Mouse (Mus musculus) A20 (cell line): Measurements from ENCODE around the gene Pitpnc1.
A peak's percentile ranks its signal among the peaks of the same experiment; 100 is the strongest.

ENCODE experiments used
- DNase-seq: peaks from one replicate; pipeline ENCODE4 v3.0.0-alpha.2; 2011; ENCODE audit warnings: low read depth, low spot score

Gene Pitpnc1

DNA sequence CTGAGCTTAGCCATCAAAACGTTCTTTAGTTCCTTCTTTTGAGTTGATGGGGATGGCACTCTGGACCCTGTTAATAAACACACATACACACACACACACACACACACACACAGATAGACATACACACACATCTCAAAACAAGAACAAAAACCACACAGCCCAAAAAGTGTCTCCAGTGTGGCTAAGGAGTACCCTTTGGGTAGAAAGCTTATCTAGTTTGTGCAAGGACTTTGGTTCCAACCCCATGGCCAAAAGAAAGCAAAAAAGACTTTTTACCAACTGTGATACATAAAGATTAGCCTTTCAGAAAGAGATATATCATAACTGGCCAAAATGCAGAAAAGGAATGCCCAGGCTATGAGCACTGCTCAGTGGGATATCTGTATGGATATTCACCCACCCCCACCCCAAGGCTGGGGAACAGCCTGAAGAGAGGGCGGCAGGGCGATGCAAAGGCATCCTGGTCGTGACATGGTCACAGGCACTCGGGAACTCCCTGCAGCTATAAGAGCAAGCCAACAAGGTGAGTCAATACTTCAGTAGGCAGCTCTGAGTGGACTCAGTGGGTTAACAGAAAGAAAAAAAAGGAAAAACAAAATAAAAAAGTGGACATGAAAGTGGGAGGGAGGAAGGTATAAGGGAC lies 60.3 kb downstream of the Pitpnc1 start:
- no peak for DNase-seq

DNA sequence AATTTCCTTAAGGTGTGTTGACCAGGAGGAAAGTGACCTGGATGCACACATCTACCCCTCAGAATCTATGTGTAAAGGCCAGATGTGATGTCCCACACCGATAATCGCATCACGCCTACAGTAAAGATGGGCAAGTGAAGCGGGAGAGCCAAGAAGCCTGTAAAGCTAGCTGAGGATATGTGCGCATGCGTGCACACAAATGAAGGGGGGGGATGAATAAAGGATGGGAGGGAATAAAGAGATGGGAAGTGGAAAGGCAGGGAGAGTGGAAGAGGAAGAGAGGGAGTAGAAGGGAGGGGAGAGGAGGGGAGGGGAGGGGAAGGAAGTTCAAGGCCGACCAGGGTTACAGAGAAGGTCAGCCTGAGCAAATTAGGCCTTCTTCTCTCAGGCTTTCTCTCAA lies 61.6 kb downstream of the Pitpnc1 start:
- DNase-seq: no peak

DNA sequence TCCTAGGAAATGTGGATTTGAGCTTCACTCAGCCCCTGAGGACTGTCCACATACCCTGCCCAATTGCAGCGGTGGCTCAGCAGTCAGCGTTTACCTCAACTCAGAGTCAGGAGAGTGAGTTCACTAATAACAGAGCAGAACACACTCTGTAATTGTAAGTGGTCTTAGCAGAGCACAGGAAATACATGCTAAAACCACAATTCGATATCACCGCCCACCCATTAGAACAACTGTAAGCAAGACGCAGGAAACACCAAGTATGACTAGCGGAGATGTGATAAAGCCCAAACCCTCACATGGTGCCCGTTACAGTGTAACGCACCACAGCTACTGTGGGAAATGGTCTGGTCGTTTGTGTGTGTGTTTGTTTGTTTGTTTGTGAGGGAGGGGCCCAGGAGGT lies 62.8 kb downstream of the Pitpnc1 start:
- no peak for DNase-seq

DNA sequence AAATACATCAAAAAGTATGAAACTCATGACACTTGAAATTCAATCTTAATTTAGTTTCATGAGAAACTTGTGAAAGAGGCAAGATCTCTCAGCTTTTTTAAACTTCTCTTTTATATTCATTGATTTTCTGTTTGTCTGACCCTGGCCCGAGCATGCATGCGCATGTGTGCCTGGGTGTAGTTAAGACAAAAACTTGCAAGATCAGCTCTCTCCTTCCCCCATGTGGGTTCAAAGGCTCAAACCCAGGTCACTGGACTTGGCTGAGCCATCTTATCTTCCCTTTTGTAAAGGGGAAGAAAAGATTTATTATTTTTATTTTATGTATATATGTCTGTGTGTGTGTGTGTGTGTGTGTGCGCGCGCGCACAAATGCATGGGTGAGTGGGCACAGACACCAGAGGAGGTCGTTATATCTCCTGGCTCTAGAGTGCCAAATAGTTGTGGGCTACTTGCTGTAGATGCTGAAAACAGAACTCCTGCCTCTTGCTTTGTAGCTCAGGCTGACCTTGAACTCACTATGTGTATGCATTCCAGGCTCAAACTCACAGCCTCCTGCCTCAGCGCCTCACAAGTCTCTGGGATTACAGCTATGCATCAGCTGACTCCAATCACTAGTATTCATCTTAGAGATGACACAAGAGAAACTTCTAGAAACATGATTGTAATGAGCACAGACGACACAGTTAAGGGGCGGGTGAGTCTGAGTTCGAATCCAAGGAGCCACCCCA lies 64.7 kb downstream of the Pitpnc1 start:
- no peak for DNase-seq

DNA sequence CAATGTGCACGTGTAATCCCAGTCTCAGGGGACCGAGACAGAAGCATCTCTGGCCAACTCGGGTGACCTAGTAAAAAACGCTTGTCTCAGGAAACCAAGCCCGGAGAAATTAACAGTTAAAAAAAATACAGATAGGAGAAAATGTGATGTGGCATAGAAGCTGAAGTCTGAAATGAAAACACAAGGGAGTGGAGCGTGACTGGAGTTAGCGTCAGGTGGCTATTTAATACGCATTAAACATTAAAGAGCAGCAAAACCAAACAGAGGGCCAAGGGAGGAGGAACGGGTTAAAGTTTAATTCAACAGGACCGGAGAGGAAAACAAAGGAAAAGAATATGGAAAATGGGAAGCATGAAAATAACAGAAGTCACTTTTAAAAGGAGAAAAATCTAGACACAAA lies 67.2 kb downstream of the Pitpnc1 start:
- DNase-seq: no peak

DNA sequence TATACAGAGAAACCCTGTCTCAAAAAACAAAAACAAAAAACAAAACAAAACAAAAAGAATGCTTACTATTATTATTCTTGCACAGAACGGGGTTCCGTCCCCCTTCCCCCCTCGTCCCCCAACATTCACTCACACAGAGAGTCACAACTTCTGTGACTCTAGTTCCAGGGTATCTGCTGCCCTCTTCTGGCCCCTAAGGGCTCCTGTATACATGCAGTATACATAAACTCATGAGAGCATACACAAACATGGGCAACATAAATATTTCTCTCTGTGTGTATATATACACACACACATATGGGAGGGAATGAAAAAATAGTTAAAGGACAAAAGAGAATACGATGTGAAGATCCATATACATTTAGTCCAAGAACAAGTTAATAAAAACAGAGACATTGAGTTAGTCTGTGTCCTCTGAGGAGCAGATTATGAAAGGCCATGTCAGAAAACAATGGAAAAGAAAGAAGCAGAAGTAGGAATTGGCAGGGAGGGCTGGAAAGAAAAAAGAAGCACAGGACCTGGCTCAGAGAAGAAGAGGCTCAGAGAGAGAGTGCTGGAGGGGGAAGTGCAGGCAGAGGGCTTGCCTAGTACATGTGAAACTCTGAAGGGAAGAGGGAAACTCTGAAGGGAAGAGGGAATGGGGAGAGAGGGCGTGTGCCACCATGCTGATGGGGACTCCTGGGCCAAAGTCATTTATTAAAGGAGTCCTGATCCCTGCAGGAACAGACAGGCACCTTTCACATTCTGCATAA lies 68.5 kb downstream of the Pitpnc1 start:
- DNase-seq: no peak

DNA sequence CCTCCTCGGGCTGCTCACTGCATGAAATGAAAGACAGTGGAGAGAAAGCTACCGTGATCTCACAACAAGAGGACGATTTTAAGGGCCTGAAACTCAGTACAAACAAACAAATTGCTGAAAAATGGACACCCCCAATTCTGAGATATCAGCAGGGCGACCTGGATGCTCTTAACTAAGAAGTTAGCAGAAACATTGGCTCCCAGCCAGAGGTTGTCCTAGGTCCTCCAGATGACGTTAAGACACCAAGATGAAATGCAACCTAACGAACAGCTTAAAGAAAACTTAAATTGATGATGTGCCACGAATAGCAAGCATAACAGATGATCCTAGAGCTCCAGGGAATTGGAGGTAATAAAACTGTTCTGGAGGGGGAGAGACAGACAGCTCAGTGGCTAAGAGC lies 69.7 kb downstream of the Pitpnc1 start:
- DNase-seq: no peak

DNA sequence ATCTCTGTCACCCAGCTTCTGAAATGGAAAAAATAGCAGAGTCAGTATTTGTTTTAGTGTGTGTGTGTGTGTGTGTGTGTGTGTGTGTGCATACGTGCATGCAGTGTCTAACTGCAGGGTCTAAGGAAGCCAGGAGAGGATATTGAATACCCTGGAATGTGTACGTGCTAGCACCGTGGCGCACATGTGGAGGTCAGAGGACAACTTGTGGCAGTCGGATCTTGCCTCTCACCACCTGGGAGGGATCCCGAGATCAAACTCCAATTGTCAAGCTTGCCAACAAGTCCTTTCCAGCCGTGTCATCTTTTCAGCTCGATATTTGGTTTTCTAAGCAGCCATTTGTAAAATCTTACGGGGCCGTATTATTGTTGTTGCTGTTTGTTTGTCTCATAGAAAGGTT lies 70.5 kb downstream of the Pitpnc1 start:
- no peak for DNase-seq

DNA sequence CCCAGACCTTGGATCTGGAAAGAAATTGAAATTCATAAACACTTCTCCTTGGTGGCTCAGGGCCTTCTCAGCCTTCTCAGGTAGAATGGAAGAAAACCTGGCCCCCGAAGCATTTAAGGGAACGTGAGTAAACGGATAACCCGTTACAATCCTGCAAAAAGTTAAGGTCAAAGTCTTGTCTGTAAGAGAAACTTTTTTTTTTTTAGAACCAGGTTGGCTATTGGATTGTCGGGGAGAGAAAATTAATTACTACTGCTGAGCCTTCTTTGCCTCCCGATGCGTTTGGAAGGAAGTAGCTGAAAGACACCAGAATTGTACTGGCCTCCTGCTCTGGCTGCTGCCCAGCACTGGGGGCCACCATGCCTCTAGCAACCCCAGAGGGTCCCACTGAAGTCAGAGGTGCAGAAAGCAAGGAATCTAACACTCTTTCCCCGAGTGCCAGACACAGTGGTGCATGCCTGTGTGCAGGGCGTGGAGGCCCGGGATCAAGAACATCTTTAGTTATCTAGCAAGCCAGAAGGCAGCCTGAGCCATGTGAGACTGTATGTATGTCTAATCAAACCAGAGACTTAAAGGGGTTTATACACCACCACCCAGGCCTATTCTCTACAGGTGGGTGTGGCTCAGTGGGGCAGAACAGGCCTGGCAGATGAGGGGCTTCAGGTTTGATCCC lies 73.0 kb downstream of the Pitpnc1 start:
- DNase-seq: no peak

DNA sequence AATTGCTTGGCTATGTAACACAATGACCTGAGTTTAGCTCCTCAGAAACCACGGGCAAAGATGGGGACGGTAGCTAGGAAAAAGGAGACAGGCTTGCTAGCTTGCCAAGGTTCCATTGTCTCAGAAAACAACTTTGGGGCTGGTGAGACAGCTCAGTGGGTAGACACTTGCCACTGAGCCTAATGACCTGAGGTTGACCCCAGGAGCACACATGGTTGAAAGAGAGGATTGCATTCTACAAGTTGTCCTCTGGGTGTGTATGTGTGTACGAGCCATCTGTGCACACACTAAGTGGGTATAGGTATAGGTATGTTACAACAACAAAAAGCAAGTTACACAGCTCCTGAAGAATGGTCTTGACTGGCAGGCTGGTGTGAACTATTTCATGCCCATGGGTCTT lies 76.3 kb downstream of the Pitpnc1 start:
- DNase-seq: no peak

DNA sequence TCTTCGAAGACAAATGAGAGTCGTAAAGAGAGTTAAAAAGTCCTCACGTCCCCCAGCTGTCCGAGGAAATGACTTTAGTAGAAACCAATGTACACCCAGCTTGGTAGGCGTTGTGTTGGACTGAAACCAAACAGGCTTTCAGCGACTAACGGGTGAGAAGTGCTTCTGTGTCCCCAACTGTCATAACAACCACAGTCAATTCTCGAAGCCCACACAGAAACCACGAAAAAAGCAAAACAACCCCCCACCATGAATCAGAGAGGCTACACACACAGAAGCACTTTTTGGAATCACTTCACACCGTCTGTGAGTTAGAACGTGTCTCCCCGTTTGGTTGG lies 76.7 kb downstream of the Pitpnc1 start:
- DNase-seq: no peak

DNA sequence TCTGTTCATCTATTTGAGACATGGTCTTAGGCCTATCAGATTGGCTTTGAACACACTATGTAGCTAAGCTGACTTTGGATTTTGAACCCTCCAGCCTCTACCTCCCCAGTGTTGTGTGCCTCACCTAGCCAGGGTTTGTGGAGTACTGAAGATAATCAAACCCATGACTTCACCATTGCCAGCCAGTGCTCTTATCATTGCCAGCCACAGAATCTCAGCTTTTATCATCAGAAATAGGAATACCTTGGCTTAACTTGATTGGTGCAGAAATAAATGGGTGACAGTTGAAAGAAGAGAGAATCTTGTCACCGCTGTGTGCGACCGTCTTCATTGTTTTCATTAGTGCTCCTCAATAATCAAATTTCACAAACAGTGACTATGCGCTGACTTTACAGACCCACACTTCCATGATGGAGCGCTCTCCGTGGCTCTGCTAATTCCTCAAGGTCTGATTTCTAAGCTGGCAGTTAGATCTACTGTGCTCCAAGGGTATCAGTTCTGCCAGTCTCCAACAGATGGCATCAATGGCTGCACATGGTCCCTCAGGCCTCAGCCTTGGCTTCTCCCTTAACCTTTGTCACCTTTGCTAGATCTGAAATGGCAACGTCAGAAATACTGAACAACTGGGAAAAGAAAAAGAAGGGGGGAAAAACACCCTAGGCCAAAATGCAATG lies 77.2 kb downstream of the Pitpnc1 start:
- DNase-seq: no peak

DNA sequence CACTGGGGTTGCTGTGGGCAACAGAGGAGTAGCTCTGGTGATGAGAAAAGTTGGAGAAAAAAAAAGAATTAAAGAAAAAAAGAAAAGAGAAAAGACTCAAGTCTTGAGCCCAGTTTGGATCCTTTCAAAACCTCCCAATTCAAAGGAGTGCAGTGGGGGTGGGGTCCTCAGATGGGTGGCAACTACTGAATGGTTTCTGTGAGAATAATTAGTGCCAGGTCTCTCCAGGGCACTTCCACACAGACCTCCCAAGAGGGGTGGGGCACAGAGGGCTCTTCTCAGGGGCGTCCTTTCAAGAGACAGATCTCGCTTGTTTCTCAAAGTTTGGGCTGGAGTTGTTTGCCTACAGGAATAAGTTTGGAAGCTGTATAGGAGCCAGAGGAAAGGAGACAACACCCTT lies 80.0 kb downstream of the Pitpnc1 start:
- no peak for DNase-seq

DNA sequence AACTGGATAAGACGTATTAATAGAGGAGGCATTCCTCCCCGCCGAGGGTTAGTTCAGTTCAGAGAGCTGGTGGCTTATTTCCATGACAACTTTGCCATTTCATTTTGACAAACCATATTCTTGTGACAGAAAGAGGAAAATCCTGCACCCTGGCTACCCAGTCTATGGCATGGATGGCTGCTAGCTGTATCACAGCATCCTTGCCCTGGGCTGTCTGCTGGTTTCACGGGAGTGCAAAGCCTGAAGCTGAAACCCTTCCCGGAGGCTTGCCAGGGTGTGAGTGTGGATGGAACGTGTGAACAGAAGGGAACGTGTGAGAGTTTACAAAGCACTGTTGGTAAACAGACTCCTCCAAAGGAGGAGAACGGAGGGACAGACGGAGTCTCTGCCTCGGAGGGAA lies 80.5 kb downstream of the Pitpnc1 start:
- no peak for DNase-seq

DNA sequence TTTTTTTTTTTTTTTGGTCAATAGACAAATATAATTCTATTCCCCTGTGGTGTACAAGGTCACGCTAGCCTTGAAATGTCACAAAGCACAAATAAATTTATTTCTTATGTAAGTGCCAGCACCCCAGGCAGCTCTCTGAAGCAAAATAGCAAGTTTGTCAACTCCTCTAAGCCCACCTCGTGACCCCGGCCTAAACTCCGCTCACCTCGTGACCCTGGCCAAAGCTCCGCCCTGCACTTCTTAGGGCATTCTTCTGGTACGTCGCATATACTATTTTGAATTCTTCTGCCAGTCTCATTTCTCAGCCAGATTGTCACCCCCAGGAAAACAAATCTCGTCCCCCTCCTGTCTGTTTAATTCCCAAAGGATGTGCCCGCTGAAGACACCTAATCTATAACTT lies 84.0 kb downstream of the Pitpnc1 start:
- peak; percentile 81 for DNase-seq

DNA sequence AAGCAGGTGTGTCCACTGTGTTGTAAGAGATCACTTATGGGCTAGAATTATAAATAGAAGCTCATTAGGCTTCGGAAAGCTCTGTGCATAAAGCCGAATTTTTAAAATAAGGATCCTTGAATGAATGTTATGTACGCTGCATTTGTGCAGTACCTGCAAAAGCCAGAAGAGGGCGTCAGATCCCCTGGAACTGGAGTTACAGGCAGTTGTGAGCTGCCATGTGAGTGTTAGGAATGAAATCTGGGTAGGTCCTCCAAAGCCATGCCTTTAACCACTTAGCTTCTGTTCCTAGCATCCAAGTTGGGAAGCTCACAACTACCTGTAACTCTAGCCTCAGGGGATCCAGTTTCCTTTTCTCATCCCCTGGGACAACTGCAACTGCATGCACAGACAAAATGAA lies 85.2 kb downstream of the Pitpnc1 start:
- DNase-seq: peak; percentile 88

DNA sequence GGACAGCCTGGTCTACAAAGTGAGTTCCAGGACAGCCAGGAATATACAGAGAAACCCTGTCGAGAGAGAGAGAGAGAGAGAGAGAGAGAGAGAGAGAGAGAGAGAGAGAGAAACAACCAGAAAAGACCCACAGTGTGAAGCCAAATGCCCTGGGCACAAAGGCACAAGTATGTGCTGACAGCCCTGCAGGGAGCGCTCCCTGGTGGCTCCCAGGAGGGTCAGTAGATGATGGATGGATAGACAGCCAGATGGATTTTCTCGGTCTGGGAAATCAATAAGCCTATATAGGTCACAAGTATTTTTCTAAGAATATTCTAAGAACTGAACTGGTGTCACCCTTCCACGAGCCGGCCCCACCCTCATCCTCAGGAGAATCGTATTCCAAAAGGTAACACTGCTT lies 86.5 kb downstream of the Pitpnc1 start:
- DNase-seq: no peak

DNA sequence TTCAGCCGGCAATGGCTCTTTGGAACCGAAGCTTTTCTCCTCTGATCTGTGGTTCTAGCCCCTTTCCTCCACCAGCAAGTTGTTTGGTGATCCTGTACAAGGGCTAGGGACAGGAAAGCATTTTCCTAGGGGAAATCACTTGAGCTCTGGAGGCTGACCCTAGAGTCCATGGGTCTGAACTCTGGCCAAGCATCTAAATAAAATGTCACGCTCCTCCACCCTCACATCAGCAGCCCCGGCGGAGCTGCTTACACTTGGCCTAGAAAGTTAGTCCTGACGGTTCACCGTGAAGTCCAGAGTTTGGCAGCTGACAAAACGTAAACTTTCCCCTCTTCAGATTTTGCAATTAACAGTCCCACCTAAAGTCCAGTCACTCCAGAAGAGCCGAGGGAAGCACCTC lies 90.5 kb downstream of the Pitpnc1 start:
- DNase-seq: no peak

DNA sequence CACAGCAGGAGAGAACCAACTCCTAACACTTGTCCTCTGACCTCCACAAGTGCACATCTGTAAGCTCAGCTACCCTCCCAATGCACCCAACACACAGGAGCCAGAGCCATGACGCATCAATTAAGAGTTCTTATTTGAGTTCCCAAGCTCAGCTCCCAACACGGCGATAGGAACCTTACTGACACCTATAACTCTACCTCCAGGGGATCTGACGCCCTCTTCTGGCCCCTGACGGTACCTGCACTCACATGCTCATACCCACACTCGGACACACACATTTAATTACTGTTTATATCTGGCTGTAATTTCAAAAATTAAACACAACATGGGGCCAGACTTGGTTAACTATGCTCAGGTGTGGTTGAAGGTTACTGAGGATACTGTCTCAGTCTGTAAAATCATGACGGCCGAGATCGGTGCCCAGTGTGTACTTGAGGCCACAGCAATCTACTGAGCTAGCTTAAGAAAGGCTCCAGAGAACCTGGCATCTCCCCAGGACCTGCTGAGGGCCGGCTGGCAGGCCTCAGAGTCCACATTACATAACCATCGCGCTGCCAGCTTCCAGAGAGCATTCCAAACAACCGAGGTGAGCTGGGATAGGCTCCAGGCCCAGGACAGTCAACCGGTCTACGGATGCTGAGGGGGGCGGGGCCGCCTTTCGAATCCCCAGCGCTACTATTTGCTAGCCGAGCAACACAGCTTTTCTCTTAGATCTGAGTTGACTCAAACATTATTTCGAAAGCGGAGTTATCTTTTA lies 91.2 kb downstream of the Pitpnc1 start:
- no peak for DNase-seq

DNA sequence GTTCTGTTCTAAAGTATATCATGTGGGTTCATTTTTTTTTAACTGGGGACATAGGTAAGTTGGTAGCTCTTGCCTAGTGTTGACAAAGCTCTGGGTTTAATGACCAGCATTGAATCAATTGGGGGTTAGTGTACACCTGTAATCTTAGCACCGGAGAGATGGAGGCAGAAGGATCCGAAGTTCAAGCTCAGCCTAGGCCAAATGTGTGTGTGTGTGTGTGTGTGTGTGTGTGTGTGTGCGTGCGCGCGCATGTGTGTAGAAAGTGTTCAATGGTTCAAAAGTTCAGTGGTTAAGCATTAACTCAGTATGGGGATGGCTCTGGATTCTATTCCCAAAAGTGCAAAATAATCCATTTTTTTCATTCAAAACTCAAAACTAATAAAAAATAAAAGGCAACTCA lies 93.2 kb downstream of the Pitpnc1 start:
- no peak for DNase-seq

DNA sequence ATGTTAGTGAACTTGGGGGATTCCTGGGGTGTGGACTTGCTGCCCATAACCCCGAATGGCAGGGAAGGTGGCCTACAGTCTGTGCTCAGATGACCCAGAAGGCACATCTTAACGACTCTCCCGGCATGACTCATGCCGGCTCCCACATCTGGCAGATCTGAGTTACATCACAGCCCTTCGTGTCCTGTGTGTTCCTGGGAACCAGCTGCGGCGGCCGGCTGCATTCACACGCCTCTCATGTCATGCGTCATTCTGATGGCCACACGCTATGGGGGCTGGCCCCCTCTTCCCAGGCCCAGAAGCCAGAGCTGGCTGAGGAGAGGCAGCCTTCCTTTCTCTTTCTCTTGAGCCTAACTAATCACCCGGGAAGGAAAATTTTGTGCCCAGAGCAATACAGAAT lies 94.2 kb downstream of the Pitpnc1 start:
- DNase-seq: no peak
